Mouse (Mus musculus) c-Kit-negative CD71-positive TER-119-positive erythroid progenitor cells, embryonic 14.5 days (primary cell): ENCODE data around the gene Tmem120b.

ENCODE experiments used
- DNase-seq: peaks from one replicate; pipeline ENCODE4 v3.0.0-alpha.2; 2013; ENCODE audit warnings: low read depth, low spot score

Tmem120b gene

DNA sequence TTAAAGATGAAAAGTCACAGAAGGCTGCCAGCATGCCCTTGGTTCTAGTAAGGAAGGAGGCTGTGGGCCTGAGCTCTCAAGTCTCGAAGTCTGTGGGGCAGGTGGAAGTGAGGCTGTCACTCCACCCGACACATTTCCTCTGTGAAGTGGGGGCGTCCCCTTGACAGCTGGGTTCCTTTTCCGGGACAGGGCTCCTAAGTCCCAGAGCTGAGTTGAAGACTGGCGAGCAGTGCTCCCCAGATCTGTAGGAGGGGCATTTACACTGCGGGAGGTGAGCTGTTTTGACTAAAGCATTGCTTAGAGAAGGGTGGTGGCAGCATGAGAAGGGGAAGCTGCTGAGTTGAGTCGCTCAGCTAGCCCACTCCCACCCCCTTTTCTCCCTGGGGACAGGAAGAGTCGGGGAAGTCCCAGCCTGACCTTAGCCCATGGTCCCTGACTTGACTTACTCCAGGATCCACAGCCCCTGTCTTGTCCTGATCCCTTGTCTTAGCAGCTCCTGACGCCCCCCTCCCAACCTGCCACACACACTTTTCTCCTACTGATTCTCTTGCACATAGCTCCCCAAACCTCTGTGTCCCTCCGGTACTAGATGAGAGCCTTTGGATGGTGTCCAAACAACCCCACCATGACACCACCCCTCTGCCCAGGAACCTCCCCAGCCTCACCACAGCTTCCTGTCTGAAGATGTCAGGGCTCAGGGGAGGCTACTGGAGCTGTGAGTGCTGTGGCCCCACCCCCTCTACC is 60.4 kb downstream of the Tmem120b start:
- DNase-seq = no peak

- no peak for DNase-seq
These were observed 61.0 kb downstream of the Tmem120b start for GRCm38 (mm10) chr5:123129170-123129757.

GRCm38 (mm10) chr5:123130030-123130813 is 62.0 kb downstream of the Tmem120b start:
- no peak for DNase-seq

DNA sequence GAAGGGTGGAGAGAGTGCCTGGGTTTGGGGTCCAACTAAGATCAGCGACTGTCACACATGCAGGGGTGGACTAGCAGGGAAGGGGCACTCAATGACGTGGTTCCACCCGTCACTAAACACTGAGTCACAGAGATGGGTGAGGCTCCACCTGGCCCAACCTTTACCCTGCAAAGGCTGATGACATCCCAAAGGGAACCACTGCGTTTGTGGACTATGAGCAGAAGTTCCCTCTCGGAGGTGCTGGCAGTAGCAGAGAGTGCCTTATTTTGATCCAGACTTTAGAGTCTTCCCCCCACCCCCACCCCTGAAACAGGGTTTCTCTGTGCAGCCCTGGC is 62.6 kb downstream of the Tmem120b start:
- DNase-seq = no peak

GRCm38 (mm10) chr5:123132308-123133071 is 64.3 kb downstream of the Tmem120b start, which contains the start of gene Rhof:
Gene Rhof, minus strand, starts transcription at chr5:123132692.
- DNase-seq = peak; percentile 80

- peak; percentile 74 for DNase-seq
These were observed 65.0 kb downstream of the Tmem120b start for GRCm38 (mm10) chr5:123133083-123133783.

- no peak for DNase-seq
These were observed 65.5 kb downstream of the Tmem120b start for GRCm38 (mm10) chr5:123133784-123134143.

GRCm38 (mm10) chr5:123134186-123134874 is 66.1 kb downstream of the Tmem120b start:
- DNase-seq = no peak

GRCm38 (mm10) chr5:123134875-123135382 is 66.7 kb downstream of the Tmem120b start:
- DNase-seq = no peak

DNA sequence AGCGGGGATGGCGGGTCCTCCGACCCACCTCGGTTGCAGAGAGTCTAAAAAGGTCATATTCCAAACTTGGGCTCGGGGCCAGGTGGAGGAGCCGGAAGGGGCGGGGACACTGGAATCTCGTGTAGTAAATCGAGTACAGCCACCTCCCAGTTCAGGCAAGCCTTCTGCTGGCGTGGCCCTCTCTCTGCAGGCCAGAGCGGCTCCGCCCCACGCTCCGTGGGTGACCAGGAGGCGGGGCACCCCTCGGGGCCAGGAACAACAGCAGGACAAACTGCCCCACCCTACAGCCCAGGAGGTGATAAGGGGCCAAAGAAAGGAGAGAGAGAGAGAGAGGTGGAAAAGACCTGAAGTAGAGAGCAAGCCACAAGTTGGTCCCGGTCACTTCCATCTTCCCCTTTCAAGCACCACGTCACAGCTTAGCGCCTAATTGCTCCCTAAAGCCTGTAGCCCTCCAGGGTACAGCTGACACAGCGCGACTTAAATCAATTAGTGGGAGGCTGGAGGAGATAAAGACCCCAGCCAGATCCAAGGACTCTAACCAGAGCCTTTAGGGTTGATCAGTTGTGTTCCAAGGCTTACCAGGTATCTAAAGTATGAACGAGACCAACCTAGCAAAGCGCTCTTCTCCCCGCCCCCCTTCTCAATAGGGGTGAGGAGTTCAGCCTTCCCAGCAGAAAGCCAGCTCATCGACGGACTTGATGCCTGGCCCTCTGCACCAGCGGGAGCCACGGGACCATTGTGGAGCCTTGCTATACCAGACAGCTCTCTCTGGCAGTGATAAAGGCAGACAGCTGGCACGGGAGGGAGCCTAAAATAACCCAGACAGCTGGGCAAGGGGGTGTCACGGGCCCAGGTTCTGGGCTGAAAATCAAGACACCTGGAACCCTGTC is 67.5 kb downstream of the Tmem120b start:
- DNase-seq = peak; percentile 64

DNA sequence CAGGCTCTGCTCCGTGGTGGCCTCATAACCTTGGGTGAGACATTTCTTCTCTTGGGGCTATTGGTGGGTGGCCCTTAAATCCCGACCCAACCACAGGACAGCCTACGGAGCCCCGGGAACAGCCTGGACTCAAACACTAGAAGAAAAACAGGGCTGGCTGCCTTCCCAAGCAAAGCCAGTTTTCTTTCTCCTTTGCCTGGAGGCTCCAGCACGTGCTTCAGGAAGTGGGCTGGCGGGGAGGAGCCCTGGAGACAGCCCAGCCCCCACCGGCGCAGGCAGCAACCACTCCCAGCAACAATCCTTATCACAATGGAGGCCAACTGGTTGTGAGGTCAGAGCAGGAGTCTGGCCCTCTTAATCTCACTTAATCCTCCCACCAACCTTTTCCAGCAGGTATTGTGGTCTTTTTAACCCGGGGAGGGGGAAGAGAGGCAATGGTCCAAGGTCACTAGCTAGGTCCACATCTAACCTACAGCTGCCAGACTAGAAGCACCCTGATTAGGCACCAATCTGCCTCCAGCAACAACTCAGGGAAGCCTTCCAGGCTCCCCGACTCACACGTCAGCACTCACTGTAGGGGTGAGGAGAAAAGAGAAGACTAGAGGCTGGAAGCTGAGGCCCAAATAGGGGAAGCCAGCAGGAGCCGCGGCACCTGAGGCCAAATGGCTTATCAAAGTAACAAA is 68.3 kb downstream of the Tmem120b start:
- DNase-seq = peak; percentile 74

- DNase-seq = peak; percentile 58
These were observed 69.1 kb downstream of the Tmem120b start for GRCm38 (mm10) chr5:123137044-123137909.

- no peak for DNase-seq
These were observed 69.7 kb downstream of the Tmem120b start for GRCm38 (mm10) chr5:123137910-123138229.

DNA sequence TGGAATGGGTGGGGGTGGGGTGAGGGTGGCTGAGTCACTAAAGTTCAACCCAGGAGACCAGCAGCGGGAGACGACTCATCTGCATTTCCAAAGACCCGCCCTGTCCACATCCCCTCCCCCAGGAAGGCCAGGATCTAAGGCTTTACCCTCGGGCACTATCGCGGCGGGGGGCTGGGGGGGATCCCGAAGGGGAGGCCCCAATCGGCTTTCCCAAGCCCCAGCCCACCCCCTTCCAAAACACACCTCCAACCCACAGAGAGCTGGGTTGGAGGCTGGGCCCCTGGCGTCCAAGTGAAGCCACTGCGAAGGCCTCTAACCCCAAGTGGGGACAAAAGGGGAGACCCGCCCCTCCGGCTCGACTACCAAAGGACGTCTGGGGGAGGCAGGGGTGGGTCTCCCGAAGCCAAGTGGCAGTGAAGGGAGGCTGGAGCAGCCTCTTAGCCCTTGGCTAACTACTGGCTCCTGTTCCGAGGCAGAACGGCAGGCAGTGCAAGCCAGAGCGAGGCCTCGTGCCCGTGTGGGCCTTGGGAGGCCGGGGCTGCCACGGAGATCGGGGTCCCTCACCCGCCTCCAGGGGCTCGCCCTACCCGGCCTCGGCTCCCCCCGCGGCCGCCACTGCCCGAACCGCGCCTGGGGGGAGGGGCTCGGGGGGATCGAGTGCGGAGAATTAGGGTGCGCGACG is 70.2 kb downstream of the Tmem120b start:
- DNase-seq = no peak

GRCm38 (mm10) chr5:123138953-123139721 is 70.9 kb downstream of the Tmem120b start:
- DNase-seq = peak; percentile 83

DNA sequence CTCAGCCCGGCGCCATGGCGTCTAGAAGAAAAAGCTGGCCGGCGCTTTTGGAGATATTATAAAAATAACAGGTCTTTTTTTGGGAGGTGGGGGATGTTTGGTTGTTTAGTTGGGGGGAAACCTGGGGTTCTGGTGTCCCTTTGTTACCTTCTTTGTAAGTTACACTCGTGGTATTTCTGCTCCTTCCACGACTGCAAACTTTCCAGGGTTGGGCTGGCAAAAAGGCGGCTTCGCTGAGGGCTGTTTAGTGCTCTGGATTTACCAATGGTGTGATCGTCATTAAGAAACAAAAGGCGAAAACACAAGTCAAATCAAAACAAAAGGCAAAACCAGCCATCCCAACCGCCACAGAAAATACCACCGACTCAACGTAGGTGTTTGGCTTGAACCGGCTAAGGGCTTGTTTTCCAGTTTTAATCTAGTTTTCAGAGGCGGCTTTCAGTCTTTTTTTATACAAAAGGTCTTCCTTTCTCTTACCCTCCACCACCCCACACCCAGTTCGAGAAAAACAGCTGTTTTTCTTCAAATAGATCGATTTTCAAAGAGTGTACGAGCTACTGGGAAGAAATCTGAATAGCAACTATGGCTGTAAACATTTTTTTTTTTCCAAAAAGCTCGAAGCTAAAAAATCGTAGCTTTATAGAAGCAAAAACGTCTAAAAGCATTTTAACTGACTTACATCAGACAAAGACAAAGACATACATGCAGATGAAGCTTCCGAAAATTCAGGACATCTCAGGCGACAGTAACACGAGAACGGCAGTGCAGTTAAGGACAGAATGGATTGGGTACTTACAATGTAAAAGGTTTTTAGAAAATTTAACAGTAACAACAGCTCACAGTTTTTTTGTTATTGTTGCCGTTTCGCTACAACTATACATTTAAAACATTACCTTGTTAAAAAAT is 71.8 kb downstream of the Tmem120b start:
- DNase-seq = no peak
